Mouse (Mus musculus) lung, postnatal 25 days (tissue): ENCODE data around the gene Rhoj.

ENCODE experiments used
- DNase-seq: peaks from one replicate; pipeline ENCODE4 v3.0.0; 2022; ENCODE audit warnings: low spot score

Gene Rhoj

GRCm38 (mm10) chr12:75307961-75308951 lies at the start of gene Rhoj:
TSS of gene Rhoj (plus strand) at chr12:75308322.
- peak; percentile 86 for DNase-seq

GRCm38 (mm10) chr12:75271726-75272125 lies 36.4 kb upstream of the Rhoj start:
- peak; percentile 18 for DNase-seq

- DNase-seq = no peak
These were observed 32.4 kb upstream of the Rhoj start for GRCm38 (mm10) chr12:75275730-75276129.

GRCm38 (mm10) chr12:75277425-75277824 lies 30.7 kb upstream of the Rhoj start:
- DNase-seq = no peak

- DNase-seq = peak; percentile 25
These were observed 27.6 kb upstream of the Rhoj start for GRCm38 (mm10) chr12:75280502-75280901.

- DNase-seq = peak; percentile 84
These were observed 24.9 kb upstream of the Rhoj start for GRCm38 (mm10) chr12:75283226-75283625.

- no peak for DNase-seq
These were observed 22.0 kb upstream of the Rhoj start for GRCm38 (mm10) chr12:75286166-75286565.

- DNase-seq = no peak
These were observed 17.6 kb upstream of the Rhoj start for GRCm38 (mm10) chr12:75290524-75290923.

GRCm38 (mm10) chr12:75291556-75291955 lies 16.6 kb upstream of the Rhoj start:
- DNase-seq = no peak

- no peak for DNase-seq
These were observed 15.2 kb upstream of the Rhoj start for GRCm38 (mm10) chr12:75292939-75293338.

GRCm38 (mm10) chr12:75299865-75300264 lies 8.3 kb upstream of the Rhoj start:
- DNase-seq = no peak

GRCm38 (mm10) chr12:75304132-75304531 lies 4.0 kb upstream of the Rhoj start:
- peak; percentile 41 for DNase-seq

GRCm38 (mm10) chr12:75309756-75310155 lies 1.6 kb downstream of the Rhoj start:
- DNase-seq = peak; percentile 29

- DNase-seq = no peak
These were observed 2.6 kb downstream of the Rhoj start for GRCm38 (mm10) chr12:75310766-75311165.

GRCm38 (mm10) chr12:75311879-75312278 lies 3.8 kb downstream of the Rhoj start:
- no peak for DNase-seq

GRCm38 (mm10) chr12:75313992-75314391 lies 5.9 kb downstream of the Rhoj start:
- DNase-seq = no peak

- DNase-seq = no peak
These were observed 7.7 kb downstream of the Rhoj start for GRCm38 (mm10) chr12:75315851-75316250.

- DNase-seq = peak; percentile 29
These were observed 12.4 kb downstream of the Rhoj start for GRCm38 (mm10) chr12:75320441-75320925.

GRCm38 (mm10) chr12:75321189-75321588 lies 13.1 kb downstream of the Rhoj start:
- no peak for DNase-seq

- no peak for DNase-seq
These were observed 21.1 kb downstream of the Rhoj start for GRCm38 (mm10) chr12:75329188-75329587.

GRCm38 (mm10) chr12:75339894-75340293 lies 31.8 kb downstream of the Rhoj start:
- DNase-seq = no peak

- no peak for DNase-seq
These were observed 32.2 kb downstream of the Rhoj start for GRCm38 (mm10) chr12:75340331-75340730.

GRCm38 (mm10) chr12:75348551-75348950 lies 40.4 kb downstream of the Rhoj start:
- no peak for DNase-seq
